Mouse (Mus musculus) liver, postnatal 0 days (tissue): Measurements from ENCODE around the gene Rfx3. TPM values are rescaled to one million over a fixed set of nuclear protein-coding genes. Genes with fewer than 3 reads are reported as not detected.

Source experiments
- ATAC-seq: fragments of 200-750 bp; cut with Nextera tagmentation; 2 replicates; pipeline ENCODE4 v1.8.0; 2017; ENCODE audit warnings: mild to moderate bottlenecking, moderate library complexity
- DNase-seq: peaks from one replicate; pipeline ENCODE4 v3.0.0-alpha.2; 2016
- H3K27ac ChIP-seq: fragments of 300-500 bp; sonication (generic); 2 replicates; pipeline ENCODE4 v1.5.1; 2014; ENCODE audit warnings: antibody characterized with exemption, moderate library complexity, mild to moderate bottlenecking, low read depth
- H3K27me3 ChIP-seq: fragments of 300-500 bp; sonication (generic); 2 replicates; pipeline ENCODE4 v1.6.1; 2014; ENCODE audit warnings: low read length, control low read depth, mixed read lengths; ENCODE audit not compliant: insufficient read depth
- H3K36me3 ChIP-seq: fragments of 300-500 bp; sonication (generic); replicated peaks from 2 replicates; pipeline ENCODE4 v1.6.1; 2014; ENCODE audit warnings: mild to moderate bottlenecking, control low read depth, low read length, moderate library complexity, mixed read lengths; ENCODE audit not compliant: insufficient read depth
- H3K4me1 ChIP-seq: fragments of 300-500 bp; sonication (generic); 2 replicates; pipeline ENCODE4 v1.6.1; 2014; ENCODE audit warnings: antibody characterized with exemption, mild to moderate bottlenecking, control low read depth; ENCODE audit not compliant: insufficient read depth
- H3K4me2 ChIP-seq: fragments of 300-500 bp; sonication (generic); 2 replicates; pipeline ENCODE4 v1.6.1; 2014; ENCODE audit warnings: low read depth, mild to moderate bottlenecking, low read length, moderate library complexity, mixed read lengths
- H3K4me3 ChIP-seq: fragments of 300-500 bp; sonication (generic); 2 replicates; pipeline ENCODE4 v1.5.1; 2014; ENCODE audit warnings: low read depth, low read length
- H3K9ac ChIP-seq: fragments of 300-500 bp; sonication (generic); replicated peaks from 2 replicates; pipeline ENCODE4 v1.6.1; 2014; ENCODE audit warnings: mild to moderate bottlenecking, moderate library complexity
- H3K9me3 ChIP-seq: fragments of 300-500 bp; sonication (generic); 2 replicates; pipeline ENCODE4 v1.6.1; 2016; ENCODE audit warnings: mild to moderate bottlenecking, control low read depth, low read length, mixed read lengths
- CTCF ChIP-seq: sonication (generic); IDR thresholded peaks from 2 replicates; pipeline ENCODE4 v1.5.1; 2016; ENCODE audit warnings: antibody characterized with exemption, low read depth
- EP300 ChIP-seq: IDR thresholded peaks from 2 replicates; pipeline ENCODE4 v1.6.1; 2016; ENCODE audit warnings: antibody characterized with exemption, low read depth, mild to moderate bottlenecking
- WGBS: fragments of 180-500 bp; shearing (Covaris S2); extraction: QIAGEN DNeasy Blood & Tissue Kit; methylation state at CpG from one replicate; pipeline ENCODE4 v1.1.7; 2014; ENCODE audit not compliant: insufficient replicate concordance; 5-methylcytosine and 5-hydroxymethylcytosine counted together
- polyA plus RNA-seq: library from polyadenylated mRNA; unstranded; fragments of >200 nt; fragmentation: Nextera tagmentation; extraction: Ambion mirVana; gene quantifications from 2 replicates; pipeline ENCODE4 v1.2.1, GENCODE M21; 2015

Rfx3 gene
- polyA plus RNA-seq, 1 experiment from 2014 or later: 0.90 TPM

GRCm38 (mm10) chr19:27904209-27904608 lies 106.8 kb downstream of the Rfx3 start:
- H3K36me3 ChIP-seq: no peaks in the 10 kb centered on the region
- no peak for ATAC-seq
- peaks cover 3% of the 10 kb centered on the region; the same call in 1 of the 2 replicates for H3K4me1 ChIP-seq
- H3K27me3 ChIP-seq: no peaks in the 10 kb centered on the region
- H3K9me3 ChIP-seq: no peaks in the 10 kb centered on the region
- TF ChIP-seq EP300 (no peak), CTCF (no peak)
- 51% methylated on average over 4 of the region's 4 CpGs for WGBS
- no peak overlapping the region for H3K4me2 ChIP-seq
- no peak for DNase-seq
- H3K27ac ChIP-seq: no peak overlapping the region
- H3K9ac ChIP-seq: no peak overlapping the region
- H3K4me3 ChIP-seq: no peak overlapping the region

GRCm38 (mm10) chr19:27902601-27903000 lies 108.4 kb downstream of the Rfx3 start:
- H3K27me3 ChIP-seq: no peaks in the 10 kb centered on the region
- no peak for TF ChIP-seq CTCF
- WGBS: 74% methylated on average over 9 of the region's 9 CpGs
- no peak overlapping the region for H3K27ac ChIP-seq
- H3K4me1 ChIP-seq: peaks cover 3% of the 10 kb centered on the region; the same call in 1 of the 2 replicates
- ATAC-seq (no peak), DNase-seq (no peak)
- no peak overlapping the region for H3K4me3 ChIP-seq
- H3K9ac ChIP-seq: no peak overlapping the region
- no peak overlapping the region for H3K4me2 ChIP-seq
- H3K36me3 ChIP-seq: no peaks in the 10 kb centered on the region
- H3K9me3 ChIP-seq: no peaks in the 10 kb centered on the region

GRCm38 (mm10) chr19:27901693-27902092 lies 109.3 kb downstream of the Rfx3 start:
- ATAC-seq: no peak
- Histone ChIP-seq H3K36me3 (no peaks in the 10 kb centered on the region), H3K9me3 (no peaks in the 10 kb centered on the region), H3K27me3 (no peaks in the 10 kb centered on the region), H3K4me3 (no peak overlapping the region), H3K4me1 (peaks cover 3% of the 10 kb centered on the region; the same call in 1 of the 2 replicates), H3K9ac (no peak overlapping the region), H3K4me2 (no peak overlapping the region), H3K27ac (no peak overlapping the region)
- 85% methylated on average over 6 of the region's 6 CpGs for WGBS
- TF ChIP-seq EP300: no peak
- no peak for TF ChIP-seq CTCF
- no peak for DNase-seq

- 69% methylated on average over 3 of the region's 3 CpGs for WGBS
- peak; percentile 25; the same call in 1 of the 2 replicates for TF ChIP-seq CTCF
- TF ChIP-seq EP300: no peak
Observed at GRCm38 (mm10) chr19:27884520-27884919, 126.4 kb downstream of the Rfx3 start.

GRCm38 (mm10) chr19:27877429-27877828 lies 133.5 kb downstream of the Rfx3 start:
- H3K27ac ChIP-seq: no peak overlapping the region
- no peaks in the 10 kb centered on the region for H3K27me3 ChIP-seq
- no peak for ATAC-seq
- DNase-seq: no peak
- no peaks in the 10 kb centered on the region for H3K9me3 ChIP-seq
- WGBS: 81% methylated on average over 2 of the region's 2 CpGs
- TF ChIP-seq CTCF: no peak
- TF ChIP-seq EP300: no peak
- H3K9ac ChIP-seq: no peak overlapping the region
- no peak overlapping the region for H3K4me3 ChIP-seq
- no peaks in the 10 kb centered on the region for H3K4me1 ChIP-seq
- H3K36me3 ChIP-seq: no peaks in the 10 kb centered on the region
- no peak overlapping the region for H3K4me2 ChIP-seq

More at GRCm38 (mm10) chr19:27884520-27884919, 126.4 kb downstream of the Rfx3 start:
- Histone ChIP-seq H3K27me3 (no peaks in the 10 kb centered on the region), H3K36me3 (no peaks in the 10 kb centered on the region), H3K9me3 (no peaks in the 10 kb centered on the region), H3K4me2 (no peak overlapping the region), H3K4me1 (no peaks in the 10 kb centered on the region), H3K27ac (no peak overlapping the region), H3K4me3 (no peak overlapping the region), H3K9ac (no peak overlapping the region)
- DNase-seq (no peak), ATAC-seq (no peak)

- Histone ChIP-seq H3K9me3 (no peaks in the 10 kb centered on the region), H3K4me2 (no peak overlapping the region), H3K4me3 (no peak overlapping the region), H3K27ac (no peak overlapping the region), H3K9ac (no peak overlapping the region), H3K4me1 (peaks cover 2% of the 10 kb centered on the region; the same call in 1 of the 2 replicates), H3K27me3 (no peaks in the 10 kb centered on the region), H3K36me3 (no peaks in the 10 kb centered on the region)
- 60% methylated on average over 3 of the region's 3 CpGs for WGBS
- TF ChIP-seq CTCF (no peak), EP300 (no peak)
- ATAC-seq: no peak
- DNase-seq: no peak
Observed at GRCm38 (mm10) chr19:27870794-27871193, 140.2 kb downstream of the Rfx3 start.

GRCm38 (mm10) chr19:27859641-27860040 lies 151.3 kb downstream of the Rfx3 start:
- ATAC-seq: no peak
- no peak overlapping the region for H3K4me3 ChIP-seq
- H3K27me3 ChIP-seq: no peaks in the 10 kb centered on the region
- DNase-seq: no peak
- H3K4me1 ChIP-seq: no peaks in the 10 kb centered on the region
- TF ChIP-seq EP300 (no peak), CTCF (no peak)
- no peaks in the 10 kb centered on the region for H3K36me3 ChIP-seq
- no peak overlapping the region for H3K4me2 ChIP-seq
- no peak overlapping the region for H3K9ac ChIP-seq
- H3K9me3 ChIP-seq: no peaks in the 10 kb centered on the region
- no peak overlapping the region for H3K27ac ChIP-seq
